Mouse (Mus musculus): ENCODE measurements around the gene Mthfsl. TPM values are rescaled to one million over a fixed set of nuclear protein-coding genes. Genes with fewer than 3 reads are reported as not detected.

The Mthfsl gene
- polyA plus RNA-seq, 1 experiment from 2014 or later: 36.3 TPM

Other genes with a start within 250 kb of the Mthfsl start
- 75.2 and 82.5 TPM in 2 replicates for gene Syncrip, start 237.7 kb downstream of the Mthfsl start, polyA plus RNA-seq (2015; fragmentation: Nextera tagmentation; extraction: Ambion mirVana)
- gene Zfp949, start 172.3 kb downstream of the Mthfsl start, polyA plus RNA-seq (2015; fragmentation: Nextera tagmentation; extraction: Ambion mirVana): 21.2 and 22.2 TPM in 2 replicates
- 0.17 and 0.19 TPM in 2 replicates for gene Trim43a, start 139.4 kb downstream of the Mthfsl start, polyA plus RNA-seq (2015; fragmentation: Nextera tagmentation; extraction: Ambion mirVana)
- not detected in 2 replicates for gene Bcl2a1d, start 11.6 kb upstream of the Mthfsl start, polyA plus RNA-seq (2015; fragmentation: Nextera tagmentation; extraction: Ambion mirVana)
- gene Trim43c, start 118.9 kb upstream of the Mthfsl start, polyA plus RNA-seq (2015; fragmentation: Nextera tagmentation; extraction: Ambion mirVana): not detected in 2 replicates
- gene Bcl2a1a, start 236.6 kb upstream of the Mthfsl start, polyA plus RNA-seq (2015; fragmentation: Nextera tagmentation; extraction: Ambion mirVana): not detected in 2 replicates

All from midbrain, embryonic 15.5 days (tissue).